Mouse (Mus musculus): ENCODE results near the gene Kalrn.

Gene Kalrn

GRCm38 (mm10) chr16:34344895-34345876, 228.1 kb downstream of the Kalrn start:
- DNase-seq, result peak in 1 of 2 experiments; percentile 39

- peak; percentile 57 for DNase-seq
These were observed 229.4 kb downstream of the Kalrn start for GRCm38 (mm10) chr16:34343968-34344367.

- no peak for DNase-seq
These were observed 230.2 kb downstream of the Kalrn start for GRCm38 (mm10) chr16:34343161-34343560.

GRCm38 (mm10) chr16:34342369-34343160, 230.8 kb downstream of the Kalrn start:
- DNase-seq, result peak; percentile 61 to 63

- DNase-seq, result peak in 1 of 2 experiments; percentile 57
These were observed 238.4 kb downstream of the Kalrn start for GRCm38 (mm10) chr16:34334919-34335318.

- DNase-seq, result no peak
These were observed 241.7 kb downstream of the Kalrn start for GRCm38 (mm10) chr16:34331630-34332029.

GRCm38 (mm10) chr16:34329876-34330275, 243.5 kb downstream of the Kalrn start:
- no peak for DNase-seq

- DNase-seq, result peak; percentile 82 to 87
These were observed 243.9 kb downstream of the Kalrn start for GRCm38 (mm10) chr16:34329431-34329873.

GRCm38 (mm10) chr16:34327890-34328289, 245.4 kb downstream of the Kalrn start:
- DNase-seq, result no peak

- DNase-seq, result no peak
These were observed 247.5 kb downstream of the Kalrn start for GRCm38 (mm10) chr16:34325869-34326268.

GRCm38 (mm10) chr16:34325161-34325560, 248.2 kb downstream of the Kalrn start:
- peak in 1 of 2 experiments; percentile 22 for DNase-seq

- peak in 1 of 2 experiments; percentile 33 for DNase-seq
These were observed 248.6 kb downstream of the Kalrn start for GRCm38 (mm10) chr16:34324735-34325134.

GRCm38 (mm10) chr16:34323496-34323895, 249.8 kb downstream of the Kalrn start:
- DNase-seq, result no peak

GRCm38 (mm10) chr16:34322546-34322945, 250.8 kb downstream of the Kalrn start:
- peak; percentile 95 for DNase-seq

GRCm38 (mm10) chr16:34321066-34321790, 252.1 kb downstream of the Kalrn start:
- peak in 1 of 2 experiments; percentile 52 for DNase-seq

- DNase-seq, result peak; percentile 48 to 60
These were observed 253.1 kb downstream of the Kalrn start for GRCm38 (mm10) chr16:34320023-34320800.

- no peak for DNase-seq
These were observed 256.2 kb downstream of the Kalrn start for GRCm38 (mm10) chr16:34317110-34317509.

- DNase-seq, result no peak
These were observed 257.1 kb downstream of the Kalrn start for GRCm38 (mm10) chr16:34316253-34316652.

- DNase-seq, result no peak
These were observed 259.3 kb downstream of the Kalrn start for GRCm38 (mm10) chr16:34314071-34314470.

GRCm38 (mm10) chr16:34311577-34311976, 261.8 kb downstream of the Kalrn start:
- peak; percentile 59 to 60 for DNase-seq

GRCm38 (mm10) chr16:34310363-34310762, 263.0 kb downstream of the Kalrn start:
- no peak for DNase-seq

- DNase-seq, result no peak
These were observed 265.0 kb downstream of the Kalrn start for GRCm38 (mm10) chr16:34308324-34308723.

Data from cerebellum, postnatal 14 days (tissue).